Mouse (Mus musculus): ENCODE measurements around the gene Ccdc88a.

- TF ChIP-seq CTCF (IDR thresholded peaks at IDR 0.05; ENCODE audit: control insufficient read depth, insufficient read depth, insufficient read length): no peak
- TF ChIP-seq CEBPB (IDR thresholded peaks at IDR 0.05; ENCODE audit: low read depth): no peak
- TF ChIP-seq MYOG (IDR thresholded peaks at IDR 0.05; ENCODE audit: control insufficient read depth, extremely low read depth, insufficient read length): no peak
- no peak for TF ChIP-seq MAX (IDR thresholded peaks at IDR 0.05)
Measured at GRCm38 (mm10) chr11:29389913-29390312, 16.5 kb downstream of the Ccdc88a start.

Measured in C2C12 (cell line).